Mouse (Mus musculus): ENCODE data around the gene Gm13889.

DNA sequence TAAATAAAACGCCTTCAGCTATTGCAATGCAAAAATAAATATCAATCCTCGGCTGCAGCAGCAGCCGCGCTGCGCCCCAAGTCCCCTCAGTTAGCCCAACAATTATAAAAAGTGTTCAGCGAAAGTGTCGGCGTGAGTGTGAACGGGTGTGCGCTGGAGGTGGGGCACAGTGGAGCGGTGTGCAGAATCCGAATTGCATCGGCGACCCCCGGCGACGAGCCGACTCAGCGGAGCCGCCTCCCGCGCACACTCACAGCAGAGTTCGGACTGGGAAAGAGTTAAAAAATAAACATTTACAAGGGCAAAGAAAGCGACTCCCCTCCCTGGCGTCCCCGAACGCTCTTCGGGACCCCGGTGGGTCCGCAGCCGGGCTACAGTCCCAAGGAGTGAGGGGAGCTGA, 1.1 kb downstream of the Gm13889 start:
- TF ChIP-seq CTCF (IDR thresholded peaks at IDR 0.05; ENCODE audit: low read depth, low read length) (no peak), POLR2A (IDR thresholded peaks at IDR 0.05; ENCODE audit: extremely low read depth, insufficient read depth, low read length) (no peak)
